Mouse (Mus musculus) embryonic facial prominence, embryonic 11.5 days (tissue): ENCODE results near the gene Wbp2nl. TPM values are rescaled to one million over a fixed set of nuclear protein-coding genes. Genes with fewer than 3 reads are reported as not detected.
A peak's percentile ranks its signal among the peaks of the same experiment; 100 is the strongest.
"Not testable (repeated sequence)": the region's sequence is repeated elsewhere in the genome, so short reads cannot be mapped to it uniquely, and the experiment has no call there.

Experiments used
- ATAC-seq: fragments of 200-750 bp; cut with Nextera tagmentation; replicated peaks from 2 replicates; pipeline ENCODE4 v1.8.0; 2017; ENCODE audit warnings: low read depth; ENCODE audit not compliant: insufficient number of reproducible peaks, low FRiP score, low TSS enrichment
- DNase-seq: peaks from one replicate; pipeline ENCODE4 v3.0.0-alpha.2; 2015; ENCODE audit warnings: low spot score
- H3K27ac ChIP-seq: fragments of 300-500 bp; sonication (generic); replicated peaks from 2 replicates; pipeline ENCODE4 v1.5.1; 2014; ENCODE audit warnings: mild to moderate bottlenecking, low read depth, low read length, control low read depth
- H3K27me3 ChIP-seq: fragments of 300-500 bp; sonication (generic); 2 replicates; pipeline ENCODE4 v1.6.1; 2014; ENCODE audit warnings: mild to moderate bottlenecking, low read length, moderate library complexity, mixed read lengths; ENCODE audit not compliant: control insufficient read depth, insufficient read depth
- H3K36me3 ChIP-seq: fragments of 300-500 bp; sonication (generic); replicated peaks from 2 replicates; pipeline ENCODE4 v1.6.1; 2014; ENCODE audit warnings: low read depth, mild to moderate bottlenecking, low read length, moderate library complexity, mixed read lengths; ENCODE audit not compliant: control insufficient read depth, insufficient read depth
- H3K4me1 ChIP-seq: fragments of 300-500 bp; sonication (generic); 2 replicates; pipeline ENCODE4 v1.6.1; 2014; ENCODE audit warnings: low read length, mixed read lengths; ENCODE audit not compliant: control insufficient read depth, insufficient read depth
- H3K4me2 ChIP-seq: fragments of 300-500 bp; sonication (generic); 2 replicates; pipeline ENCODE4 v1.6.1; 2014; ENCODE audit warnings: low read depth, mild to moderate bottlenecking, control low read depth, low read length, moderate library complexity
- H3K4me3 ChIP-seq: fragments of 300-500 bp; sonication (generic); 2 replicates; pipeline ENCODE4 v1.5.1; 2014; ENCODE audit warnings: low read depth, low read length, control low read depth
- H3K9ac ChIP-seq: fragments of 300-500 bp; sonication (generic); replicated peaks from 2 replicates; pipeline ENCODE4 v1.6.1; 2014; ENCODE audit warnings: mild to moderate bottlenecking, control low read depth, low read length
- H3K9me3 ChIP-seq: fragments of 300-500 bp; sonication (generic); replicated peaks from 2 replicates; pipeline ENCODE4 v1.6.1; 2016; ENCODE audit warnings: mild to moderate bottlenecking, low read length, inconsistent platforms, mixed read lengths; ENCODE audit not compliant: control insufficient read depth
- WGBS: fragments of 180-500 bp; shearing (Covaris S2); extraction: QIAGEN DNeasy Blood & Tissue Kit; methylation state at CpG from one replicate; pipeline ENCODE4 v1.1.7; 2014; 5-methylcytosine and 5-hydroxymethylcytosine counted together
- polyA plus RNA-seq: library from polyadenylated mRNA; unstranded; fragments of >200 nt; fragmentation: Nextera tagmentation; extraction: Ambion mirVana; gene quantifications from 2 replicates; pipeline ENCODE4 v1.2.1, GENCODE M21; 2014

Wbp2nl gene
- polyA plus RNA-seq, 1 experiment from 2014 or later = 0.34 TPM

DNA sequence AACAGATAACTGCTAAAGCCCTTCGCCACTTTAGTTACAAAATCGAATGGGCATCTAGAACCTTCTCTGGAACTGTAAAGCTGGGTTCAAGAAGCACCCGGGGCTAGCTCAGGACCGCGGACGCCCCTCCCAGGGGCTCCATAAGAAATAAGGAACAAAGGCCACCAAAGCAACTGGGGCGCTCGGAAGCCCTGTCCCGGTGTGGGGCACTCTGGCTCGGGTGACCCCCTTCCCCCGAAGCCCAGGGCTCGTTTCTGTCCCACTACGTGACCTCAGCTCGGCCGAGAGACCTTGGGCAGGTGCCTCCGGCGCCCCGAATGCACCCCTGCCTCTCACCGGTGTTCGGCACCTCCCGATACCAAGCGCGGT is 55.0 kb downstream of the Wbp2nl start:
- Histone ChIP-seq H3K27ac (peak overlapping the region; percentile 25; the same call in 1 of the 2 replicates), H3K9ac (peak overlapping the region; percentile 91), H3K9me3 (no peaks in the 10 kb centered on the region), H3K27me3 (no peaks in the 10 kb centered on the region), H3K4me1 (no peaks in the 10 kb centered on the region; the same call in 1 of the 2 replicates), H3K4me2 (peak overlapping the region; percentile 66), H3K36me3 (peaks cover 5% of the 10 kb centered on the region), H3K4me3 (peak overlapping the region; percentile 87)
- ATAC-seq (peak; percentile 49; the same call in 1 of the 2 replicates), DNase-seq (no peak)
- WGBS = 1% methylated on average over 23 of the region's 23 CpGs

DNA sequence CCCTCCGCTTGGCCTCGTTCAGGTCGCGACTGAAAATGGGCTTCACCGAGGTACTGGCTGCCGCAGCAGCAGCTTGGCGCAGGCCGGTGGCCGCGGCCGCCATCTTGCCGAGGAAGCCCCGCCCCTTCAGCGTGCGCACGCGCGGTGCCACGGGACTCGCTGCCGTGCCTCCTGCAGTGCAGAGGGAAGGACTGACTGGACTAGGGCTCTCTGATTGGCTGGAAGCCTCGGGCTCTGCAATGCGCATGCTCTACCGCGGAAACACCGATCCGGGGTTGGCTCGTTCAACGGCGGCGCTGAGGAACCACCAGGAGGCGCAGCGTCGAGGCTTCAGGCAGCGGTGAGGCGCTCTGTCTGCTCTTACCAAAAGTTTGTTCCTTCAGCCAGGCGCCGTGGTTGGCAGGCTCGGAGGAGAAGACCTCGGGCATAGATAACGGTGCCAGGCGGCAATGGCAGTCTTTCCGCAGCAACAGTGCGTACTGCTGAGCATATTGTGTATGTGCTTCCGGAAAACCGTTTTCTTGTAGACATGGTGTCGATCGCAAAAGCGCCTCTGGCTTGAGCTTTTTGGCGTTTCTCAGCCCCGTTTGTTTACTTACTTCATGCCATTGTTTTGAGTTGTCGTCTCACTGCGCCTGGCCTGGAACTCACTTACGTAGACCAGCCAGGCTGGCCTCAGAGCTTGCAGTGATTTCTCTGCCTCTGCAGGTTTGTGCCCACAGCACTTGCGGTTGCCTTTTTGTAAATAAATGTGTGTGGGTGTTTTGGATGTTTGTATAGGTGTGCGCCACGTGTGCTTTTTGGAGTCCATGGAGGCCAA is 55.6 kb downstream of the Wbp2nl start, which contains the start of gene Ndufa6:
TSS of gene Ndufa6 (minus strand) at position 197 of the 820 bp plus-strand sequence.
- no peaks in the 10 kb centered on the region; the same call in 1 of the 2 replicates for H3K4me1 ChIP-seq
- no peaks in the 10 kb centered on the region for H3K27me3 ChIP-seq
- peak within 1 kb of the TSS; percentile 66 for H3K4me2 ChIP-seq
- H3K4me3 ChIP-seq = peak within 1 kb of the TSS; percentile 87
- DNase-seq = peak; percentile 98
- peak within 1 kb of the TSS; percentile 25; the same call in 1 of the 2 replicates for H3K27ac ChIP-seq
- ATAC-seq = peak; percentile 99
- H3K9ac ChIP-seq = peak within 1 kb of the TSS; percentile 91
- H3K36me3 ChIP-seq = peaks cover 5% of the 10 kb centered on the region
- 2% methylated on average over 56 of the region's 57 CpGs for WGBS
- H3K9me3 ChIP-seq = no peaks in the 10 kb centered on the region

DNA sequence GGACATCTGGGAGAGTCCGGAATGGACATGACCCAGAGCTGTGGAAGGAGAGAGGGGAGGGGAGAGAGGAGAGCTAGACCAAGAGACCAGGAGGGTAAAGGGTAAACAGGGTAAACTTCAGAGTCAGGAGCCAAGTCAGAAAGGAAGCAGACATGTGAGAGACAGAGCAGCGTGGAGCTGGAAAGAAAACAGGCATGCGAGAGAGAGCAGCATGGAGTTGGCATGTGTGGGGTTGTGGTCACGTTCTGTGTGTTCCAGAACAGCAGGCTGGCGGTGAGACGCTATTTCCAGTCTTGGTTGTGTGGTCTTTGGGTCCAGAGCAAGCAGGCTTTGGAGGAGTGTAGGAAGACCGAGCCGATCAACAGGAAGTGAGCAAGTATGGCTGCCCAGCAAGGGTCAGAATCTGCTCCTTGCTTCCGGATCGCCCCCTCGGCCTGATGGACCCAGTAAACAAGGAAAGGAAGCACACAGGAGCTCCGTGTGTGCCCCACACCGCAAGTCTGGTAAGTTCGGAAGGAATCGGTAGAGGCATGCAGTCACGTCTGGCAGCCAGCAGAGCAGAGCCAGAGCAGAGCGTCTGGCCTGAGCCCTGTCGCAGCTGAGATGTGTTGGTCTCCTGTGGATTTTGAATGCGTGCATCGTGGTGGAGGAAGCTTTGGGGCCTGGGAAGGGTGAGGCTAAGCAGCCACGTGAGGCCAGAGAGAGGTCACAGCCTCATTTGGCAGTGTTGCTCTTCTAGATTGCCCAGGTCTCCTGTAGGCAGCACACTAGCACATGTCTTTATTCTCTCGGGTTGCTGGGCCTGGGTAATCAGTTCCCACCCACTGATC is 59.9 kb downstream of the Wbp2nl start:
- Histone ChIP-seq H3K4me2 (no peak overlapping the region), H3K4me1 (no peaks in the 10 kb centered on the region), H3K9me3 (no peaks in the 10 kb centered on the region), H3K27me3 (no peaks in the 10 kb centered on the region), H3K9ac (no peak overlapping the region), H3K27ac (no peak overlapping the region), H3K4me3 (no peak overlapping the region), H3K36me3 (no peaks in the 10 kb centered on the region)
- DNase-seq = no peak
- 66% methylated on average over 22 of the region's 22 CpGs for WGBS
- ATAC-seq = no peak

DNA sequence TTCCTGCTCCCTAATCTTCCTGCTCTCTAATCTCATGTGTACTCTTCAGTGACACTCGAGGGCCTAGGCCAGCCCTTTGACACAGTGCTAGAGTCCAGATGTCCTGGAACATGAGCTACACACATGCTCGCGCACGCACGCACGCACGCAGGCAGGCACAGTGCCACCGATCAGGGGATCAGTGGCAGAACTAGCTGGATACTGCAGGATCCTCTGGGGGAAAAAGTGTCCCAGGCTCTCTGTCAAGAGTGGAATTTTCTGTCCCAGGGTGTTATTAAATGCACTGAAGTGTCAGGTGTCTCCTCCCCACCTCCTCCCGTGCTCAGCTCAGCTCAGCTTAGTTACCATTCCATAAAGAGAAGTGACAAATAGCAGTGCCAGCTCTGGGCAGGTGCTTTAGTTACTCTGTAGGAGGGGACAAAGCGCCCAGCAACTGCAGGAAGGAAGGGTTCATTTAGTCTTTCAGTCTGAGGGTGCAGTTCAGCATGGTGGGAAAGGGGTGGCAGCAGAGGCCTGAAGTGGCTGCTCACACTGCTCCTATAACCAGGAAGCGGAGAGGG is 62.8 kb downstream of the Wbp2nl start:
- ATAC-seq = peak; percentile 14; the same call in 1 of the 2 replicates
- no peaks in the 10 kb centered on the region for H3K27me3 ChIP-seq
- no peak overlapping the region for H3K4me2 ChIP-seq
- H3K9ac ChIP-seq = no peak overlapping the region
- 69% methylated on average over 11 of the region's 11 CpGs for WGBS
- H3K36me3 ChIP-seq = no peaks in the 10 kb centered on the region
- no peak overlapping the region for H3K4me3 ChIP-seq
- H3K4me1 ChIP-seq = no peaks in the 10 kb centered on the region
- H3K27ac ChIP-seq = no peak overlapping the region
- H3K9me3 ChIP-seq = no peaks in the 10 kb centered on the region
- no peak for DNase-seq

DNA sequence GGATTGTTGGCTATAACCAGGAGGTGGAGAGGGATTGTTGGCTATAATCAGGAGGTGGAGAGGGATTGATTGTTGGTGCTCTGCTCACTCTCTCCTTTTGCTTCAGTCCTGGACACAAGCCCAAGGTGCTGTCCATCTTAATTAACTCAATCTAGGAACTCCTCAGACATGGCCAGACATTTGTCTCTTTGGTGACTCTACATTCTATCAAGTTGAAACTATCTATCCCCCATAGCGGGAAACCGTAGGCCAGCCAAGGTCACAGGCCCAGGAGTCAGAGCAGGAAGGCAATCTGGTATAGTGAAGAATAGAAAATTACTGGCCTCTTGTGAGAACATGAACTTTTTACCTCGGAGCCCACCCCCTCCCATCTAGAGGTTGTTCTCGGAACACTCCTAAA is 63.5 kb downstream of the Wbp2nl start:
- H3K36me3 ChIP-seq = no peaks in the 10 kb centered on the region
- no peak for DNase-seq
- H3K4me1 ChIP-seq = no peaks in the 10 kb centered on the region
- no peaks in the 10 kb centered on the region for H3K9me3 ChIP-seq
- H3K27ac ChIP-seq = no peak overlapping the region
- H3K9ac ChIP-seq = no peak overlapping the region
- no peak for ATAC-seq
- no peaks in the 10 kb centered on the region for H3K27me3 ChIP-seq
- no peak overlapping the region for H3K4me2 ChIP-seq
- H3K4me3 ChIP-seq = no peak overlapping the region
- 89% methylated on average over 3 of the region's 4 CpGs for WGBS

DNA sequence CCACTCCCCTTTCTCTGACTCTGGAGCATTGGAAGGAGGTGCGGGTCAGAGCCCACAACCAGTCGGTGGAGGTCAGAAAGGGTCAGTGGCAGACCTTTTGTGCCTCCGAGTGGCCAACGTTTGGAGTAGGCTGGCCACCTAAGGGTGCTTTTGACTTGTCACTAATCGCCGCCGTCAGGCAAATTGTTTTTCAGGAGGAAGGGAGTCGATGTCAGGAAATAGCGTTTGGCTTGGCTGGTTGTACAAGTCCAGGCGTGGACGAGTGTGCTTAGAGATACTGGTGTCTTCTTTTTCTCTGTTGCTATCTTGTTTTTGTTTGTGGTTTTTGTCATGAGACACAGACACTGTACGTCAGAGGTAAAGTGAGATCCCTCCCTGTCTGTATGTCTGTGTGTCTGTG is 65.0 kb downstream of the Wbp2nl start:
- H3K9me3 ChIP-seq, H3K9ac ChIP-seq, DNase-seq, ATAC-seq, H3K27me3 ChIP-seq, H3K4me2 ChIP-seq, H3K36me3 ChIP-seq, H3K4me1 ChIP-seq, H3K27ac ChIP-seq, H3K4me3 ChIP-seq: not testable (repeated sequence)
- 74% methylated on average over 7 of the region's 12 CpGs for WGBS
